Mouse (Mus musculus) telencephalon, adult 2 months (tissue): ENCODE results near the gene Olfr905.

Experiments used
- DNase-seq: peaks from one replicate; pipeline ENCODE4 v3.0.0-alpha.2; 2011; ENCODE audit warnings: low read depth, low spot score

Olfr905 gene

DNA sequence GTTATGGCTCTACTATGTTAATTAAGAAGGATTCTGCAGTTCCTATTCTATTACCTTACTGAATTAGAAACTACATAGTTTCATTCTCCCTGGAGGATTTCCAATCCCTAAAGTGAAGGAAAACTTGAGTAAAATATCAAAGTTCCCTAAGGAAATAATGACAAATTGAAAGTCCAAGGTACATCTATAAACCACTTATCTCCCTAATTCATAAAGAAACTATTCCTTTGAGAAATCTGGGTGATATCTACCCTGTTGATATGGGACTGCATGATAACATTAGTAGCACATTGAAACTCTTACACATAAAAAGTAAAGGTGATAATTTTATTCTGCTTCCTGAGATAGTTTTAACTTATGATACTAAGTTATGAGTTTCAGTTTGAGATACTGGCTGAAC, at the start of gene Olfr905:
Gene Olfr905 (plus strand): TSS at position 301 of the 400 bp plus-strand sequence.
- no peak for DNase-seq

- no peak for DNase-seq
Measured at GRCm38 (mm10) chr9:38423801-38424200, 47.1 kb upstream of the Olfr905 start.

GRCm38 (mm10) chr9:38427026-38427425, 43.9 kb upstream of the Olfr905 start:
- no peak for DNase-seq

- DNase-seq = no peak
Measured at GRCm38 (mm10) chr9:38429155-38429554, 41.8 kb upstream of the Olfr905 start, which contains the start of gene Olfr901. Gene Olfr901 (plus strand): TSS chr9:38429455.

DNA sequence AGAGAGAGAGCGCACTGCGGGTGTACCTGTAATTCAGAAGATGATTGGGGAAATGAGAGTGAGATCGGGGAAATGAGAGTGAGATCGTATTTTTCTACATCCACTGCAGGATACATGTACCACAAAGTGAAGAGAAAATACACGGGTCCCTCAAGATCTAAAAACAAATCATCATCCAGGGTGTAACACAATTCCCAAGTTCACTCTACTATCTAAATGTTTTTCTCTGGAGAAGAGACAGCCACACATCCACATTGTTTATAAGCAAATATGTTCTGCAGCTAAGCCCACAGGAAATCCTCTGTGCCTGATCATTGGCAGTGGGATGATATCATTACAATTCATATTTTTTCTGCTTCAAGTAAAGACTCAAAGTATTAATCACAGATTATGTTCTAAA, 23.6 kb upstream of the Olfr905 start, which contains the start of gene Olfr902:
Gene Olfr902 (plus strand): TSS at position 301 of the 400 bp plus-strand sequence.
- DNase-seq = no peak

DNA sequence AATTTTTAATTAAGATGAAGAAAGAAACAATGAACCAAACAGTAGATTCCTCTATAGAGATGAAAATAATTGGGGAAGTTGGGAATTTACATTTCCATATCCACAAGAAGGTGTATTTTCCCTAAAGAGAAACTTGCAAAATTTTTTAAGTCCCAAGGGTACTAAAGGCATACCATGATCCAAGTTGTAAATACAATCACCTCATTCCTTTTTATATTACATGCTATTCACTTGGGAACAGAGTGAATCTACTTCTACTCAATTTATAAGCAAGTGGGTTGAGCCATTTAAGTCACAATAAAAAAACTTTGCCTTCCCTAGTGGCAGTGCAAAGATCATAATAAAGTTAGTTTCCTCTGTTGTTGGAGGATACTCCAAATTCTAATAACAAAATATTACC, 8.1 kb upstream of the Olfr905 start, which contains the start of gene Olfr904:
Gene Olfr904 (plus strand): TSS at position 301 of the 400 bp plus-strand sequence.
- DNase-seq = no peak

GRCm38 (mm10) chr9:38486785-38487184, 15.9 kb downstream of the Olfr905 start, which contains the start of gene Olfr906:
Gene Olfr906 (plus strand): TSS chr9:38487085.
- DNase-seq = no peak

GRCm38 (mm10) chr9:38495501-38495900, 24.6 kb downstream of the Olfr905 start, which contains the start of gene Olfr907:
Gene Olfr907 (plus strand): TSS chr9:38495801.
- no peak for DNase-seq

- DNase-seq = no peak
Measured at GRCm38 (mm10) chr9:38512353-38512752, 41.4 kb downstream of the Olfr905 start.

DNA sequence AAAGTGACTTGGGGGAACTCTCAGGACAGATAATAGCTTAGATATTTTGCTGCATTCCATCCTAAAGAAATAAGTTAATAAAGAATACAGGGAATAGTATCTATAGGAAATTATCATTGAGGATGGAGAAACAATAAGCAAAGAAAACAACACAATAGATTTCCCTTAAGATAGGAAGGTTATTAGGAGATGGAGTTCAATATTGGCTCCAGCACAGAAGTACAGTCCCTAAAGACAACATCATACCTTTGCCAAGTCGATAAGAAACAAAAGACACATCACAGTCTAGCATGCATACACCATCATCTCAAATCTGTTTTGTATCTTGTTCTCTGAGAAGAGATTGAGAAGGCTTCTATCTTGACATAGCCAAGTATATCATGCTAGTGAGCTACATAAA, 50.4 kb downstream of the Olfr905 start, which contains the start of gene Olfr911-ps1:
Gene Olfr911-ps1 (plus strand): TSS at position 301 of the 400 bp plus-strand sequence.
- no peak for DNase-seq
